Mouse (Mus musculus): ENCODE results near the gene Cbln4.

The Cbln4 gene

GRCm38 (mm10) chr2:172043235-172043610, at the start of gene Cbln4:
Gene Cbln4, minus strand, starts transcription at chr2:172043466.
- DNase-seq, result no peak

GRCm38 (mm10) chr2:172078596-172078995, 35.3 kb upstream of the Cbln4 start:
- DNase-seq, result no peak

DNA sequence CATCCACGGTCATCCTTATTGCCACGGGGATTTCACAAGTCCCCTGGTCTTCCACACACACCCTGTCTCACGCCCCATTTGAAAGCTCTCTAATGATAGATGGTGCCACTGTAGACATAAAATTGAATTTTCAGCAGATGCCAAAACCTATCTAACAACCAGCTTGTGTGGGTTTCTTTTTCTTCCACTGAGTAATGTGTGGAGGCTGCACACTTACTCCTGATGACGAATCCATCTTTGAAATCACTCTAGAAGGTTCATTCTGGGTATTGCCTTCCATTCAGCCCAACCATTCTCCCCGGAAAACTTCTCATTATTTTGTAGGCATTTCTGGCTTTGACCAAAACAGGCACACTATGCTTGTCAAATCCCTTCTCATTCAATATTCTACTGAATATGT, 33.0 kb upstream of the Cbln4 start:
- no peak for DNase-seq

DNA sequence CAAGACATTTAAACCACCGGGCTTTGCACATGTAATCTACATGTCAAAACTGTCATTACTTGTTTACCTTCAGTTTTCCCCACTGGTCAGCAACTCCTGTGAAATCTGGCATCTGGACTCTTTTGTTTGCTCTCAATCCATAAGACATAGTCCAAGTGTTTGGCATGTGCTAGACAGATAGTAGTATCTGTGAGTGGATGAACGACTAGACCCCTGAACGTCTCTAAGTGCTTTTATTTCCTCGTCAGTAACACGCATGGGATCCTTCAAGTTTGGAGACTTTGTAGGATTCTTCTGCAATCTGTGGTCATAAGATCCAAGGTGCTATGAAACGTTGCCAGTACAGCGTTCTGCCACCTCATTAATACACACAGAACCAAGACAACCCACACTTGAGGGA, 19.6 kb upstream of the Cbln4 start:
- DNase-seq, result no peak

DNA sequence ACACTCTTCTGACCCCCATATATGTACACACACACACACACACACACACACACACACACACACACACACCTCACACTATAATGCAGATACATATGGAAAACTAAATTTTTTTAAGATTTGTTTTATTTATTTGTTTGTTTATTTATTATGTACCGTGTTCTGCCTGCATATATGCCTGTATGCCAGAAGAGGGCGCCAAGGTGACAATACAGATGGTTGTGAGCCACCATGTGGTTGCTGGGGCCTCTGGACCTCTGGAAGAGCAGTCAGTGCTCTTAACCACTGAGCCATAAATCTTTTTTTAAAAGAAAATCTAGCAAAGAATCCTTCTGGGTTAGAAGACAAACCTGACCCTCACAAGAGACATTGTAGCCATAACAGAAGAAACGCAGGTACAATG, 16.5 kb upstream of the Cbln4 start:
- DNase-seq, result no peak

DNA sequence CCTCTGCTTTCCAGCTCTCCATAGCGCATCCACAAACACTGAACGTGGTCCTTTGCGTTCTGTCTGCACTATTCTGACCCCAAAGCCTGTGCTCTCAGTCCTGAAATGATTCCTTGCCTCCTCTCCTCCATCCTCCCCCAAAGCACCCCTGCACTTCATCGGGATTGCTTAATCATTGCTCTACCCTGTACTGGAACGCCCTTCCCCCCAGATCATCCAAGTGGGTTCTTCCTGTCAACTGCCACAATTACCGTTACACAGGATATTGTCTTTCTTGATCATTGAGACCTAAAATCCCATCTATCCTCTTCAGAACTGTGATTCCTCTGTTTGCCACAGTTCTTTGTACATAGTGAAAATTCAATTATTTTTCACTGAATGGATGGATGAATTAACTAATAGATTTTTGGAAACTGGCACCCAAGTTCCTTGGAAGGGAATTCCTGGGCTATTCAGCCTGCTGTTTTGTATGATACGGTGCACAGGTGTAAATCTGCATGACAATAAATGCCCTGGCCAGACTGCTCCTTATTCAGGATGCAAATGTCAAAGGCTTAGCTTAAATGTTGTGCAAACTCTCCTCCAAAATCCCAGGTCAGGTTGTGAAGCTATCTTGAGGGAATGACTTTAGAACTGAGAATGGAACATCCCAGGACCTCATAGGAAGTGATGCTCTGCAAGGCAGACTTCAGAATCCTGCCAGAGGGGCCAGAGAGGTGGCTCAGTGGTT, 15.8 kb upstream of the Cbln4 start:
- no peak for DNase-seq

DNA sequence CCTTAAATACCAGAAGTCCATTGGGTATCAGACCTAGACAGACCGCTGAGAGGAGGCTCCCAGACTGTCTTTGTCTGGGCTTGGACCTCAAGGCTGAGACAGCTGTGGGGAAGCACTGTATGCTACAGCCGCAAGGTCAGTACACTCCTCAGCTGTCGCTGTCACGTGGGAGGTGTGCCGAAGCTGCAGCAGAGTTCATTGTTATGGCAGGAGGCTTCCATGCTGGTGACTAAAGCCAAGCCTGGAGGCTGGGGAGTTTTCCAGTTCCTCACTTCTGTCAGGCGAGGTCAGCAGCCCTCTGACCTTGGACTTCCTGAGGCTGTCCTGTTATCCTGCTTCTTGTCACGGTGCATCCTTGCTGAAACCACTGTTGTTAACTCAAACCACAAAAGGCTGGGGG, 2.7 kb upstream of the Cbln4 start:
- no peak for DNase-seq

DNA sequence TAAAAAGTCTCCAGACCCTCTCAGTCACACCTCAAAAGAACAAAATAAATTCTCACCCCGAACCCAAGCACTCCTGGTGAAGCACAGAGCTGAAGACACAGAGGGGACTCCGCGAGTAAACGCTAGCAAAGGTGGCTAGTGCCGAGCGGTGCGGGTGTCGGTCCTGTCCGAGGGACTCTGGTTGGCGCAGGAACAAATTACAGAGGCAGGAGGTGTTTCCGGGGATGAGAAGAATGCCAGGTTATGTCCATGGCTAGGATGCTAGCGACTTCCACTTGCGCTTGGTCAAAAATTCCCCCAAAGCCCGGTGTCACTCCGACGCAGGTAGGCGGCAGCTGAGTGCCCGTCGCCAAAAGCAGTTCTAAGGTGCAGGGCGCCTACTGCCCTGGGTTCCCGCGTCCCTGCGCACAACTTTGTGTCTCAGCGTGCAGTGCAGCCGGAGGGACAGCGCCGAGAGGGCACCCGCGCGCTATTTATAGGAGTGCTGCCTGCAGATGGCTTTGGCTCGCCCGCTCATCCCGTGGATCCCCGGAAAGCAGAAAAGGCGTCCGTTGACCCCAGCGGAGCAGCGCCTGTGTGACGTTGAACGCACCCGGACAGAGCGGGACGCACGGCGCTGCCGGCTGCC, 545 bp downstream of the Cbln4 start:
- no peak for DNase-seq

GRCm38 (mm10) chr2:172042125-172042524, 1.1 kb downstream of the Cbln4 start:
- peak; percentile 82 to 87 for DNase-seq

- DNase-seq, result no peak
Observed at GRCm38 (mm10) chr2:172040859-172041258, 2.4 kb downstream of the Cbln4 start.

DNA sequence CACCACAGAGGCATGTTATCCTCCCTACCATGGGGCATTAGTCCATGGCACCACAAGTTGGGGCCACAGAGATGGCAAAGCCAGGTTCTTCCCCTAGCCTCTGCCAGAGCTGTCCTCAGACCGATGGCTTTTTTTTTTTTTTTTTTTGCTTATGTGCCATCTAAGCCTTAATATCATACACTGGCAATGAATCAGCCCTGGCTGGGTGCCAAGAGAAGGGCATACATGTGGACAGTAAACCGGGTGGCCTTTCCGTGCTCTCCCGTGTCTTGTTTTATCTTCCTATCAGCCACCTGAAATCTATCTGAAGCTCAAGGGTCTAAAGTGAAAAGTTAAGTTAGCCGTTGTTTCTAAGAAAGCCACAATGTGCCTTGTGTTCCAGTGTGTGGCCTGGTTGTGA, 3.7 kb downstream of the Cbln4 start:
- no peak for DNase-seq

DNA sequence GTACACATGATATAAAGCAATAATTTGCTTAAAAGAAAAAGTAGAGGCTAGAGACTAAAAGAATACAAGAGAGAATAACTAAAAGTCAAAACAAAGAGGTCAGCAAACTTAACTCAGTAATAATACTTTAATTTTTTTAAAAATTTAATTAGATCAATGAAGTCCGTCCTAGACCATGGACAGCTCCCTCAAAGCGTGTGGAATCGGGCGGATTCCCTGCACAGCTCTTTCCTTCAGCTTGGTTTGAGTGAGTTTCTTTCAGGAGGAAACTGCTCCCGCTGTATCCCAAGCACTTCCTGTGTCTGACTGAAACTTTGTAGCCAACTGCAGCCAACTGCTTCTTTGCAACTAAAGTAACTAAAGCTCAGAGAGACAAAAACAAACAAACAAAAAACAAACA, 9.0 kb downstream of the Cbln4 start:
- no peak for DNase-seq

DNA sequence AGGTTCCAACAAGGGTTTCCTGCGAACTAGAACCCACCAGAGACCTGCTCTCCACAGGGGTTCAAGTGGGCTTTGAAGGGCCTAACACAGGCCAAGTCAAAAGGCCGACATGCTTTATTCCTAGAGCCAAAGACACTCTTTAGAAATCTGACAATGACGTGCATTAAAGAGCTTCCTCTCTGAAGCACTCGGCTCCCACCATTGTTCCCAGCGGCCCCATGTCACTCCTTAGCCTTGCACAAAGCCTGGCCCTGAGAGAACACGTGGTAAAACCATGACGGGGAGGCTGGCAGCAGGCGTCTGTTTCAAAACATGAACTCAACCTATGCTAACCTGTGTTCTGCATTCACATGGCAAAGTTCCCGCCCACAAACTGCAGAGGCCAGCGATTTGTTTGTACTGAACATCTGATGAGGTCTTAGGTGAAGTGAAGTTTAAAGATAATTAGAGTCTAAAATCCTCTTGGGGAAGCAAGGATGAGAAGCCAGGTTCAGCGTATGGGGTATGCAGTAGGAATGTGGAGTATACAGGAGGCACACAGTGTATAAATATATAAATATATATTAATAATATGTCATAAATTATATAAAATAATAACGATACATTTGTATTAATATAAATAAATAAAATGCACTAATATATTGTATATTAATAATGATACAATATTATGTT, 17.7 kb downstream of the Cbln4 start:
- no peak for DNase-seq

DNA sequence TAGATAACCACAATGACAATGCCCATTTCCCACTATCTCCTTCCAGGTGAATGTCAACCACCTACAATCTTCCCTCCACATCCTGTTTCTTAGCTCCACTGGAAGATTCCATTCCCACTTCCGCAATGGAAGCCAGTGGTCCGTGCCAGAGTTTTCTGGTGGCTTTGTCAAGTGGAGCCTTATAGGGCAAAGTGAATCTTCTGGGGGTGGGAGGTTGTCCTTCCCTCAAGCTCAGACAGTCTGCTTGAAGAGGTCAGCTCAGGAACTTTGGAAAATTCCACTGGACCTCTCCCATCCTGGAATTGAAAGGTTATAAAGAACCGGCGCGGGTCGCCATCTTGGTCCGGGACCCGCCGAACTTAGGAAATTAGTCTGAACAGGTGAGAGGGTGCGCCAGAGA, 36.5 kb downstream of the Cbln4 start:
- no peak for DNase-seq

DNA sequence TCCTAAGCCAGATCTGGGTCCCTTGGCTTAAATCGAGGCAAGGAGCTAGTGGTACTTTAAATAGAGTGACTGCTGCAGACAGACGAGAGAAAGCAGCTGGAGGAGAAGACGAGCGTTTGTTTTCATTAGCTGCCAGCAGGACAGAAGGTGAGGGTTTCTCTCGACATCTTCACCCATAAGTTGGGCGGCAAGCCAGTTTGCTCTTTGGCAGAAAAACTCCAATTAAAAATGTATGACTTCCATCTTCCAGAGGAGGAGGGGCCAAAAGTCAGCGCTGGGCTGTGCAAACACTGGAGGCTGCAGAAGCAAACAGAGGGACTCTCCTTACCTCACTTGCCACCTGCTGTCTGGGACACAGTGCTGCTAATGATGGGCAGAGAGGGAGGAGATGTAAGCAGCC, 37.3 kb downstream of the Cbln4 start:
- DNase-seq, result peak; percentile 5 to 33

GRCm38 (mm10) chr2:172004029-172004984, 39.0 kb downstream of the Cbln4 start:
- DNase-seq, result peak in 1 of 2 experiments; percentile 27

- peak; percentile 60 to 82 for DNase-seq
Observed at GRCm38 (mm10) chr2:171996979-171997686, 46.1 kb downstream of the Cbln4 start.

DNA sequence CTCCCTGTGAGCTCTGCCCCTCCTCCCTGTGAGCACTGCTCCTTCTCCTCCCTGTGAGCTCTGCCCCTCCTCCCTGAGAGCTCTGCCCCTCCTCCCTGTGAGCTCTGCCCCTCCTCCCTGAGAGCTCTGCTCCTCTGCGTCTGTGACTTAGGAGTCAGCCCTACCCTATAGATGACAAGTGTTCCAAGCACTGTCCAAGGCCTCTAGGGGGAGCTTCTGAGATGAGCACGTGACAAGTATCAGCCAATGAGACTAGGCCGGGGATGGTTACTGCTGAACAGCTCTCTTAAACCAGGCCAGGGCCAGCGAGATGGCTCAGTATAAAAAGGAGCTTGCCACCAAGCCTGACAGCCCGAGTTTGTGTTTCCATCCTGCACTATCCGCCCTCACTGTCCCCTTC, 48.4 kb downstream of the Cbln4 start:
- DNase-seq, result no peak

DNA sequence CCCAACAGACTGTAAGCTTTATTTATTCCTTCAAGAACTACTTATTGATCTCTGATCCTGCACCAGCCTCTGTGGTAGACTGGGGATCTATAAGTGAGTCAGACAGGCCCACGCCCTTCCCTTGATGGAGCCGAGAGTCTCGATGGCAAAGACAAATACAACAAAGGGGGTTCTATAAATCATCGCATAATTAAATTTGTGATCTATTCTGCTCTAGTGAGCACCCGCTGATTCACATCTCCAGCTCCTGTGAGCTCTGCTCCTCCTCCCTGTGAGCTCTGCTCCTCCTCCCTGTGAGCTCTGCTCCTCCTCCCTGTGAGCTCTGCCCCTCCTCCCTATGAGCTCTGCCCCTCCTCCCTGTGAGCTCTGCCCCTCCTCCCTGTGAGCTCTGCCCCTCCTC, 49.0 kb downstream of the Cbln4 start:
- no peak for DNase-seq

DNA sequence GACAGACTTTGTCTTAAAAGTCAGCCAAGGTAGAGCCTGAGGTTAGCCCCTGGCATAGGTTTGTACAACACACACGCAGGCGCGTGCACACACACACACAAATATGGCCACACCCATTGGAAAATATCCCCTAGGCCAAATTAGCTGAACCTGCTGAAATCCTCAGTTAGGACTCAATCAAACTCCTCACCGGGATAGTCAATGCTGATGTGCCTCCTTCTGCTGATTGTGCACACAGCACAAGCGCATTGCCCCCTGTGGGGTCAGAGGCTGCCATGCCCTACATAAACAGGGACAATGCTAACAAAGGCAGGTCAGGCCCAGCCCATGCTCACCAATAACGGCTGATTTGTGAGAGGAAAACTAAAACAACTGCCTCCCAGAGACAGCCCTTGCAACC, 56.6 kb downstream of the Cbln4 start:
- no peak for DNase-seq

Data from lung, postnatal 4 days (tissue).